Mouse (Mus musculus) midbrain, embryonic 14.5 days (tissue): ENCODE measurements around the gene Mgam. TPM values are rescaled to one million over a fixed set of nuclear protein-coding genes. Genes with fewer than 3 reads are reported as not detected.

ENCODE experiments used
- polyA plus RNA-seq: library from polyadenylated mRNA; unstranded; fragments of >200 nt; fragmentation: Nextera tagmentation; extraction: Ambion mirVana; gene quantifications from 2 replicates; pipeline ENCODE4 v1.2.1, GENCODE M21; 2014

The Mgam gene
- polyA plus RNA-seq, 1 experiment from 2014 or later: not detected

Other genes with a start within 250 kb of the Mgam start
- gene E330009J07Rik, start 192.7 kb upstream of the Mgam start, polyA plus RNA-seq: 13.7 and 14.7 TPM in 2 replicates
- 0.09 and 0.14 TPM in 2 replicates for gene Wee2, start 189.7 kb upstream of the Mgam start, polyA plus RNA-seq
- gene Ssbp1, start 157.5 kb upstream of the Mgam start, polyA plus RNA-seq: 107 TPM in 2 replicates
- not detected in 2 replicates for gene Tas2r137, start 137.6 kb upstream of the Mgam start, polyA plus RNA-seq
- 0.45 TPM in 1 of 2 replicates, not detected in the other for gene Tas2r108, start 135.3 kb upstream of the Mgam start, polyA plus RNA-seq
- gene Prss37, start 109.3 kb upstream of the Mgam start, polyA plus RNA-seq: not detected in 2 replicates
- 0.15 and 0.16 TPM in 2 replicates for gene Olfr461, start 73.8 kb upstream of the Mgam start, polyA plus RNA-seq
- not detected in 2 replicates for gene Olfr460, start 59.3 kb upstream of the Mgam start, polyA plus RNA-seq
- 0.11 and 1.1 TPM in 2 replicates for gene Clec5a, start 43.0 kb upstream of the Mgam start, polyA plus RNA-seq
- gene Tas2r138, start 15.5 kb upstream of the Mgam start, polyA plus RNA-seq: not detected in 2 replicates